Mouse (Mus musculus): ENCODE measurements around the gene Rbmxl2. TPM values are rescaled to one million over a fixed set of nuclear protein-coding genes. Genes with fewer than 3 reads are reported as not detected.
A peak's percentile ranks its signal among the peaks of the same experiment; 100 is the strongest.

Rbmxl2 gene
- not detected in 2 replicates for polyA plus RNA-seq (2012; rRNA removed)
- polyA plus RNA-seq (2014; fragmentation: Nextera tagmentation; extraction: Ambion mirVana): not detected in 2 replicates

- 44% methylated on average over 65 of the region's 70 CpGs for WGBS
- peaks cover 16% of the 10 kb centered on the region for H3K9me3 ChIP-seq (ENCODE audit: control insufficient read depth, low read length)
- no peak within 1 kb of the TSS for H3K9ac ChIP-seq (ENCODE audit: low read depth, low read length, severe bottlenecking)
- no peaks in the 10 kb centered on the region for H3K4me1 ChIP-seq (ENCODE audit: control insufficient read depth, insufficient read depth, low read length)
- no peak within 1 kb of the TSS for H3K27ac ChIP-seq (replicated peaks; ENCODE audit: low read depth, low read length)
- H3K4me3 ChIP-seq (replicated peaks; ENCODE audit: low read length): peak within 1 kb of the TSS; percentile 18
- TF ChIP-seq POLR2A (IDR thresholded peaks at IDR 0.05; ENCODE audit: borderline replicate concordance, extremely low read depth, insufficient read depth, insufficient read length): no peak
- H3K4me2 ChIP-seq (replicated peaks; ENCODE audit: low read depth, low read length, severe bottlenecking): no peak within 1 kb of the TSS
- ATAC-seq (ENCODE audit: low FRiP score, low read depth) (no peak), DNase-seq (ENCODE audit: low spot score) (no peak)
- no peaks in the 10 kb centered on the region for H3K36me3 ChIP-seq (ENCODE audit: control insufficient read depth, insufficient read depth, low read length)
- H3K27me3 ChIP-seq (ENCODE audit: control insufficient read depth, insufficient read depth, low read length): peaks cover 37% of the 10 kb centered on the region
Measured at GRCm38 (mm10) chr7:107209204-107209860, at the start of gene Rbmxl2. Rbmxl2 (plus strand) TSS chr7:107209445.

GRCm38 (mm10) chr7:107166690-107167089 lies 42.6 kb upstream of the Rbmxl2 start, which contains the start of gene Nlrp14:
Nlrp14 (plus strand) TSS chr7:107166990.
- Histone ChIP-seq H3K27ac (replicated peaks; ENCODE audit: low read depth, low read length) (no peak within 1 kb of the TSS), H3K4me3 (replicated peaks; ENCODE audit: low read length) (no peak within 1 kb of the TSS), H3K9me3 (ENCODE audit: control insufficient read depth, low read length) (no peaks in the 10 kb centered on the region), H3K4me1 (ENCODE audit: control insufficient read depth, insufficient read depth, low read length) (no peaks in the 10 kb centered on the region), H3K36me3 (ENCODE audit: control insufficient read depth, insufficient read depth, low read length) (no peaks in the 10 kb centered on the region), H3K4me2 (replicated peaks; ENCODE audit: low read depth, low read length, severe bottlenecking) (no peak within 1 kb of the TSS), H3K9ac (ENCODE audit: low read depth, low read length, severe bottlenecking) (no peak within 1 kb of the TSS), H3K27me3 (ENCODE audit: control insufficient read depth, insufficient read depth, low read length) (no peaks in the 10 kb centered on the region)
- no peak for TF ChIP-seq POLR2A (IDR thresholded peaks at IDR 0.05; ENCODE audit: borderline replicate concordance, extremely low read depth, insufficient read depth, insufficient read length)
- ATAC-seq (ENCODE audit: low FRiP score, low read depth) (no peak), DNase-seq (ENCODE audit: low spot score) (no peak)
- 74% methylated on average over 10 of the region's 10 CpGs for WGBS

- ATAC-seq (ENCODE audit: low FRiP score, low read depth): no peak
- no peak overlapping the region for H3K4me3 ChIP-seq (replicated peaks; ENCODE audit: low read length)
- 46% methylated on average over 2 of the region's 2 CpGs for WGBS
Measured at GRCm38 (mm10) chr7:107180406-107180805, 28.8 kb upstream of the Rbmxl2 start.

GRCm38 (mm10) chr7:107201817-107202216 lies 7.4 kb upstream of the Rbmxl2 start:
- 34% methylated on average over 3 of the region's 3 CpGs for WGBS
- no peak overlapping the region for H3K4me3 ChIP-seq (replicated peaks; ENCODE audit: low read length)
- no peak for TF ChIP-seq POLR2A (IDR thresholded peaks at IDR 0.05; ENCODE audit: borderline replicate concordance, extremely low read depth, insufficient read depth, insufficient read length)
- DNase-seq (ENCODE audit: low spot score): peak; percentile 43
- no peak overlapping the region for H3K27ac ChIP-seq (replicated peaks; ENCODE audit: low read depth, low read length)
- no peaks in the 10 kb centered on the region for H3K9me3 ChIP-seq (ENCODE audit: control insufficient read depth, low read length)
- ATAC-seq (ENCODE audit: low FRiP score, low read depth): no peak
- no peaks in the 10 kb centered on the region for H3K4me1 ChIP-seq (ENCODE audit: control insufficient read depth, insufficient read depth, low read length)
- H3K27me3 ChIP-seq (ENCODE audit: control insufficient read depth, insufficient read depth, low read length): no peaks in the 10 kb centered on the region
- H3K4me2 ChIP-seq (replicated peaks; ENCODE audit: low read depth, low read length, severe bottlenecking): no peak overlapping the region
- no peaks in the 10 kb centered on the region for H3K36me3 ChIP-seq (ENCODE audit: control insufficient read depth, insufficient read depth, low read length)
- H3K9ac ChIP-seq (ENCODE audit: low read depth, low read length, severe bottlenecking): no peak overlapping the region

More at GRCm38 (mm10) chr7:107180406-107180805, 28.8 kb upstream of the Rbmxl2 start:
- Histone ChIP-seq H3K9ac (ENCODE audit: low read depth, low read length, severe bottlenecking) (no peak overlapping the region), H3K9me3 (ENCODE audit: control insufficient read depth, low read length) (no peaks in the 10 kb centered on the region), H3K36me3 (ENCODE audit: control insufficient read depth, insufficient read depth, low read length) (no peaks in the 10 kb centered on the region), H3K27ac (replicated peaks; ENCODE audit: low read depth, low read length) (no peak overlapping the region), H3K4me1 (ENCODE audit: control insufficient read depth, insufficient read depth, low read length) (no peaks in the 10 kb centered on the region), H3K4me2 (replicated peaks; ENCODE audit: low read depth, low read length, severe bottlenecking) (no peak overlapping the region), H3K27me3 (ENCODE audit: control insufficient read depth, insufficient read depth, low read length) (no peaks in the 10 kb centered on the region)
- DNase-seq (ENCODE audit: low spot score): no peak
- no peak for TF ChIP-seq POLR2A (IDR thresholded peaks at IDR 0.05; ENCODE audit: borderline replicate concordance, extremely low read depth, insufficient read depth, insufficient read length)

GRCm38 (mm10) chr7:107207843-107208242 lies 1.4 kb upstream of the Rbmxl2 start:
- peaks cover 37% of the 10 kb centered on the region for H3K27me3 ChIP-seq (ENCODE audit: control insufficient read depth, insufficient read depth, low read length)
- DNase-seq (ENCODE audit: low spot score) (no peak), ATAC-seq (ENCODE audit: low FRiP score, low read depth) (no peak)
- peaks cover 16% of the 10 kb centered on the region for H3K9me3 ChIP-seq (ENCODE audit: control insufficient read depth, low read length)
- no peak overlapping the region for H3K9ac ChIP-seq (ENCODE audit: low read depth, low read length, severe bottlenecking)
- no peak for TF ChIP-seq POLR2A (IDR thresholded peaks at IDR 0.05; ENCODE audit: borderline replicate concordance, extremely low read depth, insufficient read depth, insufficient read length)
- no peak overlapping the region for H3K4me3 ChIP-seq (replicated peaks; ENCODE audit: low read length)
- WGBS: 91% methylated on average over 3 of the region's 3 CpGs
- no peak overlapping the region for H3K4me2 ChIP-seq (replicated peaks; ENCODE audit: low read depth, low read length, severe bottlenecking)
- no peak overlapping the region for H3K27ac ChIP-seq (replicated peaks; ENCODE audit: low read depth, low read length)
- H3K36me3 ChIP-seq (ENCODE audit: control insufficient read depth, insufficient read depth, low read length): no peaks in the 10 kb centered on the region
- no peaks in the 10 kb centered on the region for H3K4me1 ChIP-seq (ENCODE audit: control insufficient read depth, insufficient read depth, low read length)
